Mouse (Mus musculus): Measurements from ENCODE around the gene Mrpl44.

DNA sequence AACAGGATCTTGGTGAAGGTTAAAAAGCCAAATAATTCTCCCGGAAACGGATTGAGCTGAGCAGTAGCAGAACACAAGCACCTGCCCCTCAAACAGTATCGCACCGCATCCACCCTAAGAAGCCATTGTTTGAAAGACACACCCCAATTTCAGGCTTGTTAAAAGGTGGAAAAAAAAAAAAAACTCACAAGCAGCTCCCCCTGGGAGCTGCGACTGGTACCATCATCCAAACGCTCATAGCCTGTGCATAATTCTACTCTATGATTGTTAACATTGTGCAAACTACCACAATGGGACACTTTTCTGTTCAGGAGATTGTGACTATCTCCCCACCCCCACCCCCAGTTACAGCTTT is 13.9 kb upstream of the Mrpl44 start:
- TF ChIP-seq CTCF (IDR thresholded peaks at IDR 0.05; ENCODE audit: extremely low read depth, insufficient read depth, insufficient read length, insufficient replicate concordance) (no peak), POLR2A (IDR thresholded peaks at IDR 0.05; ENCODE audit: low read depth, low read length) (no peak)
